Mouse (Mus musculus): Measurements from ENCODE around the gene Upk1a. TPM values are rescaled to one million over a fixed set of nuclear protein-coding genes. Genes with fewer than 3 reads are reported as not detected.

The Upk1a gene
- total RNA-seq, 2 experiments from 2014 or later, result 0.52 TPM; not detected in 1

- no peak for DNase-seq (ENCODE audit: low spot score)
- intact Hi-C loops (cut with DNase I), result no loop called here
Measured at GRCm38 (mm10) chr7:30607706-30608309, 4.8 kb downstream of the Upk1a start.

GRCm38 (mm10) chr7:30604944-30605343 lies 7.7 kb downstream of the Upk1a start:
- no peak for DNase-seq (ENCODE audit: low spot score)
- intact Hi-C loops (cut with DNase I), result loop anchor here (2.0 kb wide), 1 partner anchor 14 kb away; no protein-coding TSS in a partner anchor

GRCm38 (mm10) chr7:30604424-30604823 lies 8.2 kb downstream of the Upk1a start:
- DNase-seq (ENCODE audit: low spot score), result no peak
- intact Hi-C loops (cut with DNase I), result loop anchor here (2.0 kb wide), 1 partner anchor 14 kb away; no protein-coding TSS in a partner anchor

GRCm38 (mm10) chr7:30602583-30602982 lies 10.1 kb downstream of the Upk1a start:
- no peak for DNase-seq (ENCODE audit: low spot score)
- intact Hi-C loops (cut with DNase I), result no loop called here

GRCm38 (mm10) chr7:30600651-30601050 lies 12.0 kb downstream of the Upk1a start:
- intact Hi-C loops (cut with DNase I), result no loop called here
- DNase-seq (ENCODE audit: low spot score), result no peak

GRCm38 (mm10) chr7:30599933-30600353 lies 12.7 kb downstream of the Upk1a start:
- DNase-seq (ENCODE audit: low spot score), result peak; percentile 70
- intact Hi-C loops (cut with DNase I), result no loop called here

GRCm38 (mm10) chr7:30598786-30599185 lies 13.9 kb downstream of the Upk1a start, which contains the start of gene Zbtb32:
Gene Zbtb32, minus strand, starts transcription at chr7:30598909.
- DNase-seq (ENCODE audit: low spot score), result no peak
- intact Hi-C loops (cut with DNase I), result no loop called here

- no peak for DNase-seq (ENCODE audit: low spot score)
- intact Hi-C loops (cut with DNase I), result no loop called here
Measured at GRCm38 (mm10) chr7:30596811-30597210, 15.8 kb downstream of the Upk1a start.

- intact Hi-C loops (cut with DNase I), result no loop called here
- DNase-seq (ENCODE audit: low spot score), result no peak
Measured at GRCm38 (mm10) chr7:30596093-30596492, 16.6 kb downstream of the Upk1a start.

- no peak for DNase-seq (ENCODE audit: low spot score)
- intact Hi-C loops (cut with DNase I), result loop anchor here (5.0 kb wide), 1 partner anchor 268 kb away; the partner anchor contains the start of gene Ffar1
Measured at GRCm38 (mm10) chr7:30594510-30595024, 18.1 kb downstream of the Upk1a start.

- intact Hi-C loops (cut with DNase I), result loop anchor here (5.0 kb wide), 1 partner anchor 268 kb away; the partner anchor contains the start of gene Ffar1
- DNase-seq (ENCODE audit: low spot score), result no peak
Measured at GRCm38 (mm10) chr7:30593579-30594509, 18.8 kb downstream of the Upk1a start.

GRCm38 (mm10) chr7:30592772-30593423 lies 19.7 kb downstream of the Upk1a start:
- intact Hi-C loops (cut with DNase I), result loop anchor here (5.0 kb wide), 1 partner anchor 269 kb away; the partner anchor contains the start of gene Ffar1
- DNase-seq (ENCODE audit: low spot score), result no peak

- intact Hi-C loops (cut with DNase I), result loop anchor here (2.0 to 5.0 kb wide), 2 partner anchors 13 to 271 kb away; partner anchors contain the start of gene Ffar1
- no peak for DNase-seq (ENCODE audit: low spot score)
Measured at GRCm38 (mm10) chr7:30591605-30591951, 21.1 kb downstream of the Upk1a start.

- intact Hi-C loops (cut with DNase I), result loop anchor here (2.0 to 5.0 kb wide), 2 partner anchors 14 to 271 kb away; partner anchors contain the start of gene Ffar1
- no peak for DNase-seq (ENCODE audit: low spot score)
Measured at GRCm38 (mm10) chr7:30590927-30591604, 21.6 kb downstream of the Upk1a start.

GRCm38 (mm10) chr7:30589435-30590301 lies 23.0 kb downstream of the Upk1a start:
- peak; percentile 63 for DNase-seq (ENCODE audit: low spot score)
- intact Hi-C loops (cut with DNase I), result loop anchor here (1.0 to 10.0 kb wide), 5 partner anchors 15 to 365 kb away; partner anchors contain the start of genes Ffar1 and Usf2

GRCm38 (mm10) chr7:30588676-30589434 lies 23.8 kb downstream of the Upk1a start, which contains the start of gene Kmt2b:
Gene Kmt2b, minus strand, starts transcription at chr7:30588726.
- intact Hi-C loops (cut with DNase I), result loop anchor here (1.0 to 10.0 kb wide), 3 partner anchors 24 to 366 kb away; partner anchors contain the start of gene Usf2
- DNase-seq (ENCODE audit: low spot score), result peak; percentile 97
